Mouse (Mus musculus) spleen, postnatal 14 days (tissue): ENCODE measurements around the gene Lrfn5.

Source experiments
- DNase-seq, 2 experiments: peaks; one replicate each; pipeline ENCODE4 v3.0.0; 2021 to 2022; ENCODE audit warnings: low spot score in 2 of 2

The Lrfn5 gene

DNA sequence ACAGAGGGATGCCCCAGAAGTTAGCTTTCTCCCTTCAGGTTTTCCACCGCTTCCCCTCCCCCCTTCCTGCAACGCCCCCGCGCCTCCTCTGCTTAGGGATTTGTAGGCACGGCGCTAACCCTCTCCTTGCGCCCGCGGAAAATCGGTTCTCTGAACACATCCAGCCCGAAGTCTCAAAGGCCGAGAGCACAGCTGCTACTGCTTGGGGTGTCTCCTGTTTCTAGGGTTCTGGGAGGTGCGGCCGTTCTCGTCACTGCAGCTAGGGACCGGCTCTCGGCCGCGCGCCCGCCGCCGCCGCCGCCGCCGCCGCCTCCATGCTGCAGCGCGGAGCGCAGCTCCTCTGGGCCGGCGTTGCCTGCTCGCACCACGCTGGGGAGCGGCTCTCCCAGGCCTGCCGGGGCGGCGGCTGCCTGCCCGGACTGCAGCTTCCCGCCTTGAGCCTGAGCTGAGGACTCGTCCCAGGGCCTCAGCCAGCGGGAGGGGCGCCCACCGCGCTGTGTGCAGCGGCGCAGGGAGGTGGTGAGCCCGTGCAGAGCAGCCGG, at the start of gene Lrfn5:
Gene Lrfn5, plus strand, starts transcription at position 322 of the 542 bp plus-strand sequence.
- DNase-seq = no peak

DNA sequence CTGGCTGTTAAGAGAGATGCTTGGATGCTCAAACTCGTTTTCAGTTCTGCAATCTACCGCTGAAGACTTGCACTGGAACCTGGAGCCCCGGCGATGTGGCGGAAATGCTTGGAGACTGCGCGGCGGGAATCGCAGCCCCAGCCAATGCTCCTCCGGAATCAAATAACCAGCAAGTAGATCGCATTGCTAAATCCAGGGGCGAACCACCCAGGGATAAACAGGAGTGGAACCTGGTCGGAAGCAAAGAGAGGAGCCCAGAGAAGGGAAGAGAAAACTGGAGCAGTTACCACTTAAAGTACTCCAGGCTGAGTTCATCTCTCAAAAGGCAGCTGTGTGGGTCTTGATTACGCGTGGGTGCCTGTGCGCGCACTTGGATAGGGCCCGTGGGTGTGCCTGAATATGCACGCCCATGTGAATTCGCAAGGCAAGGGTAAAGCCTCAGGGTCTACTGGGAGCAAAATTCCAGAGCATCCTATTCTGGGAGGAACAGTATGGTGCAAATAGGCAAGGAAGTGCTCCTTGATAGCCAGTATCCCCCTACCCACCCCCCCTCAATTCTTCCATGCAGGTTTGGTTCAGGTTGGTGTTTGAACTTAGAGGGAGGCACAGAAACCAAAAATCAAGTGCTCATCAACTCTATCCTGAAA, 1.3 kb upstream of the Lrfn5 start:
- DNase-seq = no peak

DNA sequence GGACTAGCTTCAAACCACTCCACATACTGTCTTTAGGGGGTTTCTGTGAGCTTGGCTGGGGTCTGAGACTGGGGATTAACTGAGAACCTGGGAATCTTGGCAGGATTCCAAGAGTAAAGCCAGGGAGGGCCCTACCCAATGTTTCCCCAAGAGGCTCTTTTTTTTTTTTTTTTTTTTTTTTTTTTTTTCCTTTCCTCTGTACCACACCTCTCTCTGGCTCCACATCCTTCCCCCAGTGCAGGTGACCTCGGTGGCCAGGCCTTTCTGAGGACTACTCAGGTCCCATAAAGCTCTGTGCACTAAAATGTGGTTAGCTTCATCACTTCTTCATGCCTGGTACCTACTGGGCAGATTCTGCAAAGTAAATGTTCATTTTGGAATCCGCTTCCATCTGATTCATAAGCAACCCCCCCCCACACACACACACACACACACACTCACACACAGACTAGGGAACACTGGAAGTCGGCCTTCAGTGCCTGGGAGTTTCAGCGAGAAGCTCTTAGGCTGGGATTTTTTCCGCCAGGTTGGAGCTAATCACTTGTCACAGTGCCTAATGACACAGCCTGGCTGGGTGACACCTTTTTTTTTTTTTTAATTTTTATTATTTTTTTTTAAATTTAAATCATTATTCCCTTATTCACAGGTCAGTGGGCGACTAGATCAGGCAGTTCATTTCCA, 662 bp upstream of the Lrfn5 start:
- no peak for DNase-seq

DNA sequence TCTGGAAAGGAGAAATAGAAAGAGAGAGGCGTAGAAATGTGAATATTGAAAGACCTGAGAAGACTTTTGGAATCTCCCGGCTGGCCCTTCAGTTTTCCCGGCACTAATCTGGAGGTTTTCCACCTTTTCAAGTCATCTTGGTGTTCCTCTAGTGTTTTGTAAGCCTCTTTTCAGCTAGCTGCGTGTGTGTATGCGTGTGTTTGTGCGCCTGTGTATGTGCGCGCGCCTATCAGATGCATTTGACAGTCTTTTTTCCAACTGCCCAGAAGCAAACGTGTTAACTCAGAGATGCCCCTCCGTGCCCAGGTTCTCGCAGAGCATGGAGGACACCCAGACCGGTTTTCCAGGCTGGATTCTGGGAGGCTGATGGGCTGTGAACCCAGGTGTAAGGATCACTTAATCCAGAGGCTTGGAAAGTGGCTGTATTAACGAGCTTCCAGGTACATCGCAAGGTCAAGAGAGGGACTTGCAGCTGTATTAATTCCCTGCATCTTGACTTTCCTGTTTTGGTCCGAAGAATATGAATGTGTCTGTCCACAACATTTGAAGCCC, 757 bp downstream of the Lrfn5 start:
- no peak for DNase-seq

DNA sequence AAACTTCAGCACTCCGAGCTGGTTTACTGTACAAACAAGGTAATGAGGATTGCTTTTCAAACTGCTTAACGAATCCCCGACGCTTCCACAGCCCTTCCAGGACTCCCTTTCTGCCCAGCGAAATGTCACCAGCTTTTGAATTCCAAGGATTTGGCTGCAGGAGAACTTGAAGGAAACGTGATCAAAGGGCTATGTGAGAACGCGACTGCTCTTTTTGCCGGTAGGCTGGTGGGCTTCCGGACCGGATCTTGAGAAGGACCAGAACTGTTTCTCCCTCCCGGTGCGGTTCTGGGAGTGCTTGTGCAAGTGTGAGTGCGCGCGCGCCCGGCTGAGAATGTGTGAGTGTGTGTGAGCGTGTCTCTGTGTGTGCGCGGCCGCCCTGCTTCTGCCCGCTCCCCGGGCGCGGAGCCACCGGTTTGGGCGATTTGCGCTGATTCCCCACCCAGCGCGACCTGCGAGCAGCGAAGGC, 1.3 kb downstream of the Lrfn5 start:
- DNase-seq = no peak

DNA sequence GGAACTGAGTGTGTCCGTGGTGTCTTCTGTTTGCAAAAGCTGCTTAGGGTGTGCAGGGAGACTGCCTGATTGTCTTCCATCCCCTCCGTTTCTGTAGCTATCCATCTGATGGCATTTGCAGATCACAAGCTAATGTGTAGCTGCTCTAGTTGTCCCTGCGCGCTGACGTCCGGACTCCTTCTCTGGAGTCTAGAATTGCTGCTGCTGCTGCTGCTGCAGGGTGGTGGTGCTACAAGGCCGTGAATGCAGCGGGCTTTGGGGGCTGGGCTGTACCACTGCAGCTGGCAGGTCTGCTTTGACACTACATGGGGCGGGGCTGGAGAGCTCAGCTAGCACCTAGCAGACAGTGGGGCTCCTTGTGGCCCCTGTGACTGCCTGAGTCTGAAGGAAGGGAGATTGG, 3.2 kb downstream of the Lrfn5 start:
- no peak for DNase-seq

DNA sequence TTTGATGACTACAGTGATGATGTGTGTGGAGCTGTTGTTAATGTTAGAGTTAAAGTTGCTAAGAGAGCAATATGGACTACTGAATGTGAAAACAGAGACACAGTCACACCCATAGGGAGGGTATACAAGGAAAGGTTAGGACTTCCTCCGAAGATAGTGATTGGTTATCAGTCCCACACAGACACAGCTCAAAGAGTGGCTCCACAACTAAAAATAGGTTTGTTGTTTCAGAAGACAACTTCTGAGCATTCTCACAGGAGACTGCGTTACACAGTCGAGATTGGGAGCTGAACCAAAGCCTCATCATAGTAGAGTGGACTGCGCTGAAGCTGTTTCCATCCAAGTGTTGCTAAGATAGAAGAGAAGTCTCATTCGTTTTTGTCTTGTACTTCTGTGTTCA, 57.0 kb downstream of the Lrfn5 start:
- no peak for DNase-seq

DNA sequence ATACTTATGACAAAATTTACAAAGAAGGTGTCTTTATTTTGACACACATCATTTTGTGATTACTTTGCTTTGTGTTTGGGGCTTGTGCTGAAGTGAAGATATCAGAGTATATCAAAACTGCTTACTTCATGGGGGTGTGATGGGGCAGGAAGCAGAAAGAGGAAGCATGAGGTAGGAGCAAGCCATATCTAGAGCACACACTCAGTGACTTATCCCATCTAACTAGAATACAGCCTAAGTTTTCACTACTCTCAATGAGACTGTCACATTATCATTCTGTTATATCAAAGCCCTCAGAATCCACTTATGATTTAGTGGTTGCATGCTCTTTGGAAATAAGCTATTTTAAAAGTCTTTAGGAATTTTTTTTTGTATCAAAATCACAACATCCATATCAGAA, 77.4 kb downstream of the Lrfn5 start:
- DNase-seq = no peak

DNA sequence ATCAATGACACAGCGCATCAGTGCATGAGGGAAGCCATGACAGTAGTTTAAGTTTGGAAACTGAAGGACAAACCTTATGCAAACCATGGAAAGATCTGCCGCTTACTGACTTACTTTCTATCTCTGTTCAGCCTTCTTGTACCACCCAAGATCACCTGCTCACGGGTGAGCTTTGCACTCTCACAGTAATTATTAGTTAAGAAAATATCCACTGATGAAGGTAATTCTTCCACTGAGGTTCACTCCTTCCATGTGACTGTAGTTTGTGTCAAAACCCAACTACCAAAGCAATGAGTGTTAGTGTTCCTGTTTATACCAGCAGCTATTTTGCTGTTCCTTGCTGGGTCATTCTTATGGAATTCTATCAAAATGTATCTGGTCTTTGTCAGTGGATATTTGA, 84.9 kb downstream of the Lrfn5 start:
- DNase-seq = no peak

DNA sequence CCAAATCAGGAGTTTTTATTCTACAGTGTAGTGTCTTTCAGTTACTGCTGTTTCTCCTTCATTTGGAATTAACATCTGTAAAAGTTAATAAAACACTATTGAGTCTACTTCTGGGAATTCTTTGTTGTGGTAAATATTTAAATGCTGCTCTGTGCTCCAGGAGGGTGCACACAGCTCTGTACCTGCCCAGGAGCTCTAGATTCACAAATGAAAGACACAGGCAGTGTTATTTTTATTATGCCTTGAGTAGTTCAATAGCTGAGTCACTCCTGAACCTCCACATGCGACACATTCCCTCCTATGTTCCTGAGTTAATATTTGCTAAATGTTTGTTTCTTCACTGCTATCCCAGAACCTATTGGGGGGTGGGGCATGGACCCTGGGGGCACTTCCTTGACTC, 87.1 kb downstream of the Lrfn5 start:
- no peak for DNase-seq

DNA sequence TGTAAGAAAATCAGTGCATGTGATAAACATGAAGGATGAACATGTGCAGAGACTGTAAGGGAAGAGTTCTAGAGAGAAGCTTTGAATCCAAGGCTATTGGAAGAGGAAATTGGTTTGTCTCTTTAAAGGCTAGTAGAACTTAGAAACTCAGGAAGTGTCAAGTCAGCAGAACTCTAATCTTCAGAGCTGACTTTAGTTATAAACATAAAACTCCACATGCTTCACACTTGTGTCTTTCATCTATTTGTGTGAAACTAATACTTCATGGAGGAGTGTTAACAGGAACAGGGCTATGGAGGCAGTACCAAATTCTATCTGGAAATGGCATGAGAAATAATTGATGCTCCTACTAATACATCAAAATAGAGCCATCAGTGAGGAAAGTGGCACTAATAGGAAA, 101.6 kb downstream of the Lrfn5 start:
- DNase-seq = no peak

DNA sequence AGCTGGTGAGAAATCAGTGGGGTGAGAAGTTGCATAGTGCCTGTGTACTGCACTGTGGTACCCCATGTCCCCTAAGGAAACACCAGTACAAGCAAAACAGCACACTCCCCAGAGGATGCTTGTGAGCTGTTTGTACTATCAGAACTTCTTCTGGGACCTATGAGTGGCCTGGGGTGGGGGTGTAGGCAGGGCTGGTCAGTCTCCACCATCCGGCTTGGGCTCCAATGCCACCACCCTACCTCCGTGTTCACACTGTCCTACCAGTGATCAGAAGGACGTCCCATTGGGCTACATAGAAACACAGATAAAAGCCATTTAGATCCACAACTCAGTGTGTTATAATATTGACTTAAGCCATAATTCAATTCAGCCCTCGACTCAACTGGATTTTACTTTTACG, 131.4 kb downstream of the Lrfn5 start:
- DNase-seq = no peak

DNA sequence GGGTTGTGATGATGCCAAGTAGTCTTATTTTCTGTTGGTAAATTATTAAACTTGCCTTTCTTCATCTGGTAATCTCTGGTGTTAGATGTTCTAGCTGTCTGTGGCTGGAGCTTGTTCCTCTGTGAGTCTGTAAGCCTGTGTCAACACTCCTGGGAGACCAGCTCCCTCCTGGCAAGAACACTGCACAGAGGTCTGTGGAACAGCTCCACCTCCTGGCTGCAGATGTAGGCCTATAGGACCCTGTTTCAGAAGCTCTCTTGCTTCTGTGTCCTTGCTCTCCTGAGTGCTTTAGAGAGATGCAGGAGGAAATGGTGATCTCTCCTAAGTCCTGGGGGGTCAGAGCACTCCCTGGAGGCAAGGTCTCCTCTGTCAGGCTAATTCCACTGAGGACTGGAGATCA, 200.2 kb downstream of the Lrfn5 start:
- DNase-seq = no peak

DNA sequence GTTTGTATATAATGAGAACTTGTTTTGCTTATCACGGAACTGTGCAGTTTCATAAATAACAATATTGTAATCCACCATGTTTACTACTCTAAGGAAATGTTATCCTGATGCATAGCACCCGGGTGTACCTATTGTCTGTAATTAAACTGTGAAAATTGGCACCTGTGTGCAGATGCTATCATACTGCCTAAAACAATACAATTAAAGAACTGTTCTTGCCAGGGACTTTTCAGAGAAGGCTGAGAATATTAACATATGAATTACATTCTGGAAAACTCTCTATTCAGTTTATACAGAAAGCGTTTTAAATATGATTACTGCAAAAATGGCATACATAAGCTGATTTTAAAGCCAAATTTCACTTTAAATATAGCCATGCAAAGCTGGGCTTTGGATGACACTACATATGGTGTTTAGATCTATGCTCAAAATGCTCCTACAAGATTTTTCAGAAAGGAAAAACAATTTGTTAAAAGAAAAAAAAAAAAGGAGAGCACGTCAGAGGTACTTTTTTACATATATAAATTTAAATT, 284.2 kb downstream of the Lrfn5 start:
- no peak for DNase-seq

DNA sequence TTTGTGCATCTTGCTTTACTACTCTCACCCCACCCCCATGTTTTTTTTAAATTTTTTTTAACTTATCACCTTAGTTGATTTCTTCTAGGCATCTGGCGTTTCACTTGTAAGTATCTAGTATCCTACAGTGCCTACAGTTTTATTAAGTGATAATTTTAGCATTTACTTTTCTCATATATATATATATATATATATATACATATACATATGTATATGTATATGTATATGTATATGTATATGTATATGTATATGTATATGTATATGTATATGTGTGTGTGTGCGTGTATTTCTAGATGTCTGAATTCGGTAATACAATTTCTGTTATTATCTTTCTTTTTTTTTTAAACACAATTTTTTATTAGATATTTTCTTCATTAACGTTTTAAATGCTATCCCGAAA, 300.7 kb downstream of the Lrfn5 start:
- no peak for DNase-seq

DNA sequence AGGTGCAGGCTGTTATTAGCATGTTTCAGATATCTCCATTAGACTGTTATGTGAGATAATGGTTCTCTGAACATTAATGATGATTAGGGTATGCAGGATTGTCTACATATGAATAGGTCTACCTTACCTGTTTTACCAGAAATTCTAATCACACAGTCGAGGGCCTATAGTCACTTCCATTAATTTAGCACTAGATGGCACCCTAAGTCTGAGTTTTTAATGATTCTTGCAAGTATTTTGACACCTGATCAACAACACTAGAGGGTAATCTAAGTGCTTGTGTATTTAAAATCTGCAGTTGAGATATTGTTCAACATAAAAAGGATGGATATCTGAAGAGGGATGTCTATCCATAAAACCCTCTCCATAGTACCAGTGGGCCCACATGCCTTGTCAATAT, 303.4 kb downstream of the Lrfn5 start:
- no peak for DNase-seq

DNA sequence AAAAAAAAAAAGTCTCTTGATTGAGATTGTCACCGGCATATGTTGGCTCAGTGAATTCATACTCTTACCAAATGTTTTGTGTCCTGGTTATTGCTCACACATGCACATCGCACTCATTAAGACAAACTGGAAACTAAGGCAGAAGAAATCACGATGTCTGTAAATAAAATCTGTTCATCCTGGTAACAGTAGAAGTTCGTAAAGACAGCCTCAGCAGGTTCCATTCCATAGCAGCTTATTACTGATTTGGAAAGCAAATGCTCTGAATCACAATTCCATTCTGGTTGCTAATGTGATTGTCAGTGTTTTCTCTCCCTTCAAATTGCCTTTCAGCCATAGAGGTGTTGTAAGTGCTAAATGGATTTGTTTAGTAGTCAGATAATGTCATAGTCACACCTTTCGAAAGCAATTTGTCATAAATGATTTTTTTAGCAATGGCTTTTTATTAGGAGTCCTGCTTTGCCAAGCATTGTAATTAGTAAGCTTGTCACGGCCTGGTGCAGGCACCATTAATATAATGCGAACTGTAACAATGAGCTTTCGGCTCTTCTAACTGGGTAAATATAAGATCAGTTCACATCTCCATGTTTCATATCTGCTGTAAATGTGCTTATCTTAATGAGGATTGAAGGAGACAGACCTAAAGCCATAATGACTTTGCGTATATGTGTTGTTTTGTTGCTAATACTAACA, 319.8 kb downstream of the Lrfn5 start:
- no peak for DNase-seq

DNA sequence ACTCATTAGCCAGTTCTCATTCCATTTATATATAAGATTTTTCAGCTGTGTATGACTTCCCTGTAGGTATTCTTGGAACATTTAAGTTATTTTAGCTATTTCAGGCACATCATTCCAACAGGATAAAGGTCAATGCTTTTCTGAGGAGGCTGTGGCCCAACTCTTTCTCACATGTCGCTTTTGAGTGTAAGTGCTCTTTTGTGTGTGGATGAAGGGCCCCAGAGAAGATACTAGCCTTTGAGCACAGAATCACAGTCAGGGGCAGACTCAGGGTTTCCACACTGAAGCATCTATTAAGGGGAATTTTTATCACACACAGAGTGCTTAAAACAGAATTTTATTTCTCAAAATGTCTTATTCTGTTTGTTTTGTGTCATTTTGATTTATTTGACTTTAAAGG, 331.2 kb downstream of the Lrfn5 start:
- no peak for DNase-seq
